Mouse (Mus musculus) adrenal gland, postnatal 0 days (tissue): ENCODE data around the gene Esp36. TPM values are rescaled to one million over a fixed set of nuclear protein-coding genes. Genes with fewer than 3 reads are reported as not detected.

Experiments used
- polyA plus RNA-seq: library from polyadenylated mRNA; unstranded; fragments of >200 nt; fragmentation: Nextera tagmentation; extraction: Ambion mirVana; gene quantifications from 2 replicates; pipeline ENCODE4 v1.2.1, GENCODE M21; 2015

Gene Esp36
- not detected in 2 replicates for polyA plus RNA-seq

GRCm38 (mm10) chr17:38420085-38420484 is at the start of gene Esp36:
Gene Esp36 (minus strand): TSS chr17:38420185.

Other genes with a start within 250 kb of the Esp36 start
- gene Olfr134, start 248.8 kb downstream of the Esp36 start, polyA plus RNA-seq: not detected in 2 replicates
- gene Olfr135, start 215.8 kb downstream of the Esp36 start, polyA plus RNA-seq: not detected in 2 replicates
- not detected in 2 replicates for gene Olfr138, start 159.2 kb downstream of the Esp36 start, polyA plus RNA-seq
- gene Olfr137, start 112.6 kb downstream of the Esp36 start, polyA plus RNA-seq: not detected in 2 replicates
- gene Olfr136, start 90.4 kb downstream of the Esp36 start, polyA plus RNA-seq: not detected in 2 replicates
- gene Esp34, start 134.0 kb upstream of the Esp36 start, polyA plus RNA-seq: not detected in 2 replicates
- not detected in 2 replicates for gene Esp31, start 219.3 kb upstream of the Esp36 start, polyA plus RNA-seq